In the genomic region with DNA sequence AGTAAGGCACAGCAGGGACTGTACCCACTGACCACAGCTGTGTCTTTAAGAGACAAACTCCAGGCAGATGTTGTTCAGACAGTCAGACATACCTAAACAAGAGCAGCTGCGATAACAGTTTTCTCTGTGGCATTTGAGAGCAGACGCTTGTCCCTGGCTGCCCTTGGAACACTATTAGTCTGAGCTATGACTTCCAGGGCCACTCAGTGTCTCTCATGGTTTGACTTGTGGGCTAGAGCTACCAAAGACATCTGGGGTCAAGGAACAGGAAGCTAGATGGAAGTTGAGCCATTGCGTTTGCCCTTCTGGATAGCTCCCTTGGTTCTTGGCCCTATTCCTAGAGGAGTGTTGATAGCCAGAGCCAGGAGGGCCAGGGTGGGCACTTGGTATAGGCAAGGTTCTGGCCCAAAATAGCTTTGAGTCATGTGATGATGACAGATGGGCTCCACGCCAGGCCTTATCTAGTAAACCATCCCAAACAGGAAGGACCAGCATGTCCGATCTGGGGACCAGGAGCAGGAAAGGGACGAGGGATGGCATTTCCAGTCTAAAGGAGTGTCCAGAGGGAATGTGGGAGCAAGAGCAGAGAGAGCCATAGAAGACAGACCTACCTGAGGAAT, we compare ENCODE assay signal across 12 mouse cellular contexts. TPM values are rescaled to one million over a fixed set of nuclear protein-coding genes. Genes with fewer than 3 reads are reported as not detected.
A peak's percentile ranks its signal among the peaks of the same experiment; 100 is the strongest.
DNase-seq lines count a peak whose midpoint lies in the region; ATAC-seq and TF ChIP-seq lines count a peak whose summit lies in the region.
"Had no signal": no experiment of that assay in that cellular context is flagged by ENCODE, and none has a peak within 500 bp of the region (broad histone marks: within the 10 kb centered on the region; RNA-seq: fewer than 3 reads in every experiment).

No protein-coding gene starts in this region.

- intact Hi-C loops in heart, adult 2 months (cut with DNase I): no loop called here
- intact Hi-C loops in heart, postnatal 36 days (cut with DNase I): no loop called here

- H3K36me3 ChIP-seq in heart, adult 2 months (ENCODE audit: control insufficient read depth, insufficient read depth, low read length): no peaks in the 10 kb centered on the region
- no peaks in the 10 kb centered on the region for H3K36me3 ChIP-seq in lung, embryonic 15.5 days
- H3K36me3 ChIP-seq in liver, embryonic 12.5 days: no peaks in the 10 kb centered on the region
- H3K36me3 ChIP-seq in forebrain, embryonic 10.5 days (replicated peaks): no peaks in the 10 kb centered on the region

- no peaks in the 10 kb centered on the region for H3K9me3 ChIP-seq in lung, embryonic 15.5 days
- no peaks in the 10 kb centered on the region for H3K9me3 ChIP-seq in liver, embryonic 12.5 days (replicated peaks)
- no peaks in the 10 kb centered on the region for H3K9me3 ChIP-seq in forebrain, embryonic 10.5 days

- no peak overlapping the region for H3K4me2 ChIP-seq in lung, embryonic 15.5 days
- H3K4me2 ChIP-seq in liver, embryonic 12.5 days: no peak overlapping the region

- no peak for TF ChIP-seq EP300 in heart, adult 2 months (IDR thresholded peaks at IDR 0.05; ENCODE audit: insufficient read depth, low read depth, low read length)

- ATAC-seq in lung, embryonic 15.5 days (ENCODE audit: borderline replicate concordance, extremely low read depth, low FRiP score, low TSS enrichment): no peak
- ATAC-seq in liver, embryonic 12.5 days: no peak
- ATAC-seq: midbrain, embryonic 16.5 days had no signal

- H3K9ac ChIP-seq in heart, adult 2 months (ENCODE audit: low read depth, low read length): no peak overlapping the region
- no peak overlapping the region for H3K9ac ChIP-seq in lung, embryonic 15.5 days
- H3K9ac ChIP-seq in liver, embryonic 12.5 days: no peak overlapping the region
- H3K9ac ChIP-seq: liver, embryonic 14.5 days had no signal

- H3K4me3 ChIP-seq in heart, adult 2 months: no peak overlapping the region
- no peak overlapping the region for H3K4me3 ChIP-seq in lung, embryonic 15.5 days
- no peak overlapping the region for H3K4me3 ChIP-seq in liver, embryonic 12.5 days
- no peak overlapping the region for H3K4me3 ChIP-seq in forebrain, embryonic 10.5 days

- DNase-seq in heart, adult 2 months: no peak
- no peak for DNase-seq in heart, postnatal 36 days
- peak; percentile 78 for DNase-seq in adrenal gland, adult 2 months
- DNase-seq in kidney, adult 8-10 months: peak; percentile 72 to 75
- no peak for DNase-seq in liver
- DNase-seq in forebrain, embryonic 10.5 days (ENCODE audit: extremely low spot score, low spot score): no peak
- DNase-seq: layer of hippocampus, postnatal 36 days; thymus, postnatal 25 days had no signal

- TF ChIP-seq CTCF in heart, adult 2 months (IDR thresholded peaks at IDR 0.05): no peak

- 24% methylated on average over 6 of the region's 6 CpGs for WGBS in heart, adult 2 months
- WGBS in lung, embryonic 15.5 days: 34% methylated on average over 6 of the region's 6 CpGs
- WGBS in liver, embryonic 12.5 days (ENCODE audit: insufficient replicate concordance): 36% methylated on average over 6 of the region's 6 CpGs
- WGBS in forebrain, embryonic 10.5 days: 82% methylated on average over 6 of the region's 6 CpGs

- no peaks in the 10 kb centered on the region for H3K79me2 ChIP-seq in heart, adult 2 months (replicated peaks; ENCODE audit: control insufficient read depth, insufficient read depth, low read length)

- TF ChIP-seq POLR2A in heart, adult 2 months (IDR thresholded peaks at IDR 0.05; ENCODE audit: insufficient read depth, low read depth, low read length): no peak

- peak overlapping the region; percentile 6; the same call in 1 of the 2 replicates for H3K27ac ChIP-seq in heart, adult 2 months
- peak overlapping the region; percentile 71 for H3K27ac ChIP-seq in lung, embryonic 15.5 days
- no peak overlapping the region for H3K27ac ChIP-seq in liver, embryonic 12.5 days
- no peak overlapping the region for H3K27ac ChIP-seq in forebrain, embryonic 10.5 days
- H3K27ac ChIP-seq: liver, embryonic 14.5 days had no signal

- peaks cover 12% of the 10 kb centered on the region for H3K4me1 ChIP-seq in heart, adult 2 months (ENCODE audit: control insufficient read depth, insufficient read depth, low read length)
- peaks cover 68% of the 10 kb centered on the region for H3K4me1 ChIP-seq in lung, embryonic 15.5 days
- peaks cover 31% of the 10 kb centered on the region; the same call in 1 of the 2 replicates for H3K4me1 ChIP-seq in liver, embryonic 12.5 days
- peaks cover 69% of the 10 kb centered on the region for H3K4me1 ChIP-seq in forebrain, embryonic 10.5 days

- no peaks in the 10 kb centered on the region for H3K27me3 ChIP-seq in heart, adult 2 months (ENCODE audit: control insufficient read depth, insufficient read depth, low read length)
- H3K27me3 ChIP-seq in lung, embryonic 15.5 days: peaks cover 30% of the 10 kb centered on the region
- peaks cover 95% of the 10 kb centered on the region for H3K27me3 ChIP-seq in liver, embryonic 12.5 days (replicated peaks)
- peaks cover 61% of the 10 kb centered on the region for H3K27me3 ChIP-seq in forebrain, embryonic 10.5 days (ENCODE audit: poor library complexity, severe bottlenecking)

RNA-seq across cellular contexts. Expression of gene Itga3, which starts 2.8 kb away (rescaled TPM):
- total RNA-seq in heart, adult 2 months (2021): 10 to 100 TPM; 10.4 to 10.6 TPM
- polyA plus RNA-seq in heart, adult 2 months (2012; rRNA removed): 11.4 and 13.8 TPM in 2 replicates
- 10 to 100 TPM; 11.2 to 11.4 TPM for total RNA-seq in heart, postnatal 36 days (2021)
- 10 to 100 TPM; 37.8 to 54.0 TPM for total RNA-seq in adrenal gland, adult 2 months (2021)
- 47.2 and 49.0 TPM in 2 replicates for polyA plus RNA-seq in adrenal gland, adult 2 months (2012; rRNA removed)
- polyA plus RNA-seq in lung, embryonic 15.5 days (2015; fragmentation: Nextera tagmentation; extraction: Ambion mirVana): 27.0 and 27.3 TPM in 2 replicates
- polyA plus RNA-seq in liver, embryonic 12.5 days (2016; fragmentation: Nextera tagmentation; extraction: Ambion mirVana): 2.8 and 3.6 TPM in 2 replicates
- polyA plus RNA-seq in forebrain, embryonic 10.5 days (2016; fragmentation: Nextera tagmentation; extraction: Ambion mirVana): 5.5 and 6.5 TPM in 2 replicates

RNA-seq across cellular contexts. Expression of gene Pdk2, which starts 38.2 kb away (rescaled TPM):
- total RNA-seq in heart, adult 2 months (2021): 100 to 1,000 TPM; 393 to 479 TPM
- 518 and 592 TPM in 2 replicates for polyA plus RNA-seq in heart, adult 2 months (2012; rRNA removed)
- 100 to 1,000 TPM; 439 to 481 TPM for total RNA-seq in heart, postnatal 36 days (2021)
- total RNA-seq in adrenal gland, adult 2 months (2021): 100 to 1,000 TPM in 1 of 2 experiments, 10 to 100 TPM in 1; 92.9 to 112 TPM
- polyA plus RNA-seq in adrenal gland, adult 2 months (2012; rRNA removed): 114 and 118 TPM in 2 replicates
- 27.8 and 30.9 TPM in 2 replicates for polyA plus RNA-seq in lung, embryonic 15.5 days (2015; fragmentation: Nextera tagmentation; extraction: Ambion mirVana)
- polyA plus RNA-seq in liver, embryonic 12.5 days (2016; fragmentation: Nextera tagmentation; extraction: Ambion mirVana): 10.0 and 11.0 TPM in 2 replicates
- polyA plus RNA-seq in forebrain, embryonic 10.5 days (2016; fragmentation: Nextera tagmentation; extraction: Ambion mirVana): 12.1 and 12.5 TPM in 2 replicates

RNA-seq across cellular contexts. Expression of gene Dlx3, which starts 40.6 kb away (rescaled TPM):
- total RNA-seq in heart, adult 2 months (2021): not detected
- not detected in 2 replicates for polyA plus RNA-seq in heart, adult 2 months (2012; rRNA removed)
- total RNA-seq in heart, postnatal 36 days (2021): not detected
- under 1 TPM in 1 of 2 experiments, not detected in 1; 0.10 TPM for total RNA-seq in adrenal gland, adult 2 months (2021)
- polyA plus RNA-seq in adrenal gland, adult 2 months (2012; rRNA removed): 0.03 and 0.07 TPM in 2 replicates
- 0.23 and 0.50 TPM in 2 replicates for polyA plus RNA-seq in lung, embryonic 15.5 days (2015; fragmentation: Nextera tagmentation; extraction: Ambion mirVana)
- 0.05 and 0.08 TPM in 2 replicates for polyA plus RNA-seq in liver, embryonic 12.5 days (2016; fragmentation: Nextera tagmentation; extraction: Ambion mirVana)
- 3.5 and 3.6 TPM in 2 replicates for polyA plus RNA-seq in forebrain, embryonic 10.5 days (2016; fragmentation: Nextera tagmentation; extraction: Ambion mirVana)
- total RNA-seq: layer of hippocampus, postnatal 36 days had no signal

Comparison
In these comparisons a context has a peak if more than half of its experiments do, and no peak if none do; other contexts are left out.
1. DNase-seq: peak in adrenal gland, adult 2 months (single experiment) and kidney, adult 8-10 months (2 of 2); none in heart, adult 2 months (0 of 2), heart, postnatal 36 days (0 of 2), liver (single experiment) and forebrain, embryonic 10.5 days (single experiment).
2. H3K27ac ChIP-seq: peak in heart, adult 2 months (single experiment) and lung, embryonic 15.5 days (single experiment); none in liver, embryonic 12.5 days (single experiment) and forebrain, embryonic 10.5 days (single experiment).